Mouse (Mus musculus) G1E-ER4 (cell line): Measurements from ENCODE around the gene Itpr1. TPM values are rescaled to one million over a fixed set of nuclear protein-coding genes. Genes with fewer than 3 reads are reported as not detected.

Experiments
- GATA1 ChIP-seq: IDR thresholded peaks from one replicate; pipeline ENCODE4 v1.8.0; 2012; ENCODE audit warnings: low read length, inconsistent platforms
- polyA plus RNA-seq: library from polyadenylated mRNA; stranded (reverse); fragments of >175 nt; gene quantifications from 2 replicates; pipeline ENCODE4 v1.2.3, GENCODE M21; 2012

Gene Itpr1
- polyA plus RNA-seq, 1 experiment: 6.0 TPM

- no peak for TF ChIP-seq GATA1
Observed at GRCm38 (mm10) chr6:108592227-108592626, 379.3 kb downstream of the Itpr1 start.

- no peak for TF ChIP-seq GATA1
Observed at GRCm38 (mm10) chr6:108592636-108593035, 379.7 kb downstream of the Itpr1 start.

GRCm38 (mm10) chr6:108594171-108594841, 381.4 kb downstream of the Itpr1 start:
- TF ChIP-seq GATA1: no peak

GRCm38 (mm10) chr6:108598691-108599090, 385.8 kb downstream of the Itpr1 start:
- TF ChIP-seq GATA1: no peak

GRCm38 (mm10) chr6:108599317-108599716, 386.4 kb downstream of the Itpr1 start:
- no peak for TF ChIP-seq GATA1

Other genes starting within 250 kb of the Itpr1 start
- 0.13 and 0.14 TPM in 2 replicates for gene Setmar, start 148.1 kb upstream of the Itpr1 start, polyA plus RNA-seq
- 21.7 and 36.2 TPM in 2 replicates for gene Sumf1, start 27.5 kb upstream of the Itpr1 start, polyA plus RNA-seq